Mouse (Mus musculus) splenic B cell, adult 2 months (primary cell): ENCODE measurements around the gene Krt31.

Experiments
- DNase-seq: peaks from one replicate; pipeline ENCODE4 v3.0.0-alpha.2; 2011; ENCODE audit warnings: low read depth, low spot score
- H3K27me3 ChIP-seq: 2 replicates; pipeline ENCODE4 v1.6.1; 2012; ENCODE audit warnings: mild to moderate bottlenecking, low read length, moderate library complexity, mixed read lengths; ENCODE audit not compliant: control insufficient read depth, poor library complexity, insufficient read depth, severe bottlenecking
- H3K36me3 ChIP-seq: 2 replicates; pipeline ENCODE4 v1.6.1; 2012; ENCODE audit warnings: mild to moderate bottlenecking, low read length, moderate library complexity, mixed read lengths; ENCODE audit not compliant: control insufficient read depth, poor library complexity, insufficient read depth, severe bottlenecking

The Krt31 gene

DNA sequence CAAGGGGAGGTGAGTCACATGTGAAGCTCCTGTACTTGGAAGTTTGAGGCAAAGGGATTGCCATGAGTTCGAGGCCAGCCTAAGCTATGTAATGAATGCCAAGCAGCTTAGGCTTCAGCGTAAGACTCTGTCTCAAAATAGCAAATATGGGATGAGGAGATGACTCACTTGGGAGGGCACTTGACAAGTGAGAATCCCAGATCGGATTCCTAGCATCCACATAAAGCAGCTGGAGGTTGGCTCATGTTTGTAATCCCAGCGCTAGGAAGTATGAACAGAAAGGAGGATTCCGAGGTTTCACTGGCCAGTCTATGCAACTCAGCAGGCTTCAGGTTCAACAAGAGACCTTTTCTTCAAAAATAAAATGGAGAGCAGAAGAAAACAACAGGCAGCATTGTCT is 28.9 kb downstream of the Krt31 start:
- no peaks in the 10 kb centered on the region for H3K36me3 ChIP-seq
- DNase-seq = no peak
- H3K27me3 ChIP-seq = no peaks in the 10 kb centered on the region

DNA sequence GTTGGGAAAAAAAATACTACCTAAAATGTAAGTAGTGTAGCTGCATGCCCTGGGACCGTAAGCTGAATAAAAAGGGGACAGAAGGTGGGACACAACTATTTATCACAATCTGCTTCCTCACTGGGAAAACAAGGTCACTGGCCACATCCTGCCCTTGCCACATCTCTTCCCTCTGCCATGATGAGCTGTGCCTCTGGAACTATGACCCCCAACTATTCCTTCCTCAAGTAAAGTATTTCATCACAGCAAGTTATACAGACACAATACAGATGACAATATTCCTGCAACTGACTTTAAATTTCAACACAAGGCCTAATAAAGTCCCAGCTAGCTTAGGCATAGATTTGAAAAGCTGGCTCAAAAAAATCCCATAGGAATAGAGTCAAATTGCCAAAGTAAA is 30.9 kb downstream of the Krt31 start:
- Histone ChIP-seq H3K36me3 (no peaks in the 10 kb centered on the region), H3K27me3 (no peaks in the 10 kb centered on the region)
- DNase-seq = no peak

DNA sequence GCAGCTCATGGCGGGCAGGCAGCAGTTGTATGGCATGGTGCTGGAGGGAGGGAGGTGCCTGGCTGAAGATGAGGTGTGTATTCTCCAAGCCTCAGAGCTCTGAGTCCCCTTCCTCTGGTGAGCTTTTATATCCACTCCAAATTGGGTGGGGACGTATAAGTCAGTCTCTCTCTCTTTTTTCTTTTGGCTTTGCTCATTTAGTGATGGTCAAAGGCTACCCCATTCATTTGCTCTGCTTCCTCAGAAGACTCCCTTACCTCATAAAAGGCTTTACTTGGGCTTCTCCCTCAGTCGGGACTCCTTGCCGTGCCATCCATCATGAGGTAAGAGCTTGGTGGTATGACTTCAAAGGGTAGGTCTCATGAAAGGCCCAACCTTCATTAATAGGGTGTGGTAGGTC is 34.2 kb downstream of the Krt31 start, which contains the start of gene Krt33a:
Gene Krt33a (minus strand): TSS at position 101 of the 400 bp plus-strand sequence.
- no peaks in the 10 kb centered on the region for H3K27me3 ChIP-seq
- no peaks in the 10 kb centered on the region for H3K36me3 ChIP-seq
- no peak for DNase-seq

DNA sequence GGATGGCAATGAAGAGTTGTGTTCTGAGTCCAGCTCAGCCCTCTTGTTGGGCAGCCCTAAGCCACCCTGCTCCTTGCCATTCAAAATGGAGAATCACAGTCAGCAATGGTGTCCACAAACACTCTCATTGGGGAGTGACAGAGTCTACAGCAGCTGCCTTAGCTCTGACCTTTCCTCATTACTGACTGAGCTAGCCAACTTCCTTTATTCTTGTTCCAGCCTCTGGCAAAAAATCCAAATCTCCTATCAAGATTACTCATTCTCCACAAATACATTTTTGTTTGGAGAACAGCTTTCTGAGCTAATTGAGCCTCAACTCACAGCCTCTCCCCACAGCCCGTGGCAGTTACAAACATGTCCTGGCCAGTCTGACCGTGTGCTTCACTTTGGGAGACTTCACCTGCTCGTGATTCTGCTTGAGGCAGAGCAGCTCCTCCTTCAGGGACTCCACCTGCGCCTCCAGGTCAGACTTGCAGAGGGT is 36.6 kb downstream of the Krt31 start:
- H3K27me3 ChIP-seq = no peaks in the 10 kb centered on the region
- no peak for DNase-seq
- H3K36me3 ChIP-seq = no peaks in the 10 kb centered on the region

DNA sequence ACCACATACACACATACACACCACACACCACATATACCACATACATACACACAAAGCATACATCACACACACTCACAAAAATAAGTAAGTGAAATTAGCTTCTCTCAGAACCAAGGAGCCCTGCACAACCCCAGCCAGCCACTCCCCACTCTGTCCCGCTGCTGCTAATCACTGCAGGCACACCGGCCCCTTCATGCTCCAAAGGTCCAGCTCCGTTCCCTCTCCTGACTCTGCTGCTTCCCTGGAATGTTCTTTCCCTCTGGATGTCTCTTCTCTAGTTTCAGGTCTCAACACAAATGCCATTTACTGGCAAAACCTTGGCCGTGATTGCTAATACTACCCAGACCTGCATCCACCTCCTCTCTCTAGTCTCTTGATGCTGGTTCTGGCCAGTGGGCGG is 39.7 kb downstream of the Krt31 start:
- no peaks in the 10 kb centered on the region for H3K36me3 ChIP-seq
- no peaks in the 10 kb centered on the region for H3K27me3 ChIP-seq
- DNase-seq = no peak

DNA sequence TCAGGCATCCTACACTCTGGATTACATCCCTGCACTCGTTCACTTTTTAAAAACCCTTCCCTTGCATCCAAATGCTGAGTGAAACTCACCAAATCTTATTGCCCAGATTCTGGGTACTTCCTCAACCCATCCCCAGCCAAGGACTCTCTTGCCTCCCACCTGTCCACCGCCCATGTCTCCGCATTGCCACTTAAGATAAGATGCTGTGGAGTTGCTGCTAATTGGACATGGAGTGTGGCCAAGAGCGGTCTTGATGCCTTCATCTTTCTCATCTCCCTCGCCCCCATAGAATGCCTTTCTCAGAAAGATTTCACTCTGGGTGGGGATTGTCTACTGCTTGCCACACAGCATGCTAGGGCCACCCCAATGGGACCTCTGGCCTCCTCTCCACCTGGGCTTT is 42.0 kb downstream of the Krt31 start:
- no peak for DNase-seq
- no peaks in the 10 kb centered on the region for H3K27me3 ChIP-seq
- no peaks in the 10 kb centered on the region for H3K36me3 ChIP-seq

DNA sequence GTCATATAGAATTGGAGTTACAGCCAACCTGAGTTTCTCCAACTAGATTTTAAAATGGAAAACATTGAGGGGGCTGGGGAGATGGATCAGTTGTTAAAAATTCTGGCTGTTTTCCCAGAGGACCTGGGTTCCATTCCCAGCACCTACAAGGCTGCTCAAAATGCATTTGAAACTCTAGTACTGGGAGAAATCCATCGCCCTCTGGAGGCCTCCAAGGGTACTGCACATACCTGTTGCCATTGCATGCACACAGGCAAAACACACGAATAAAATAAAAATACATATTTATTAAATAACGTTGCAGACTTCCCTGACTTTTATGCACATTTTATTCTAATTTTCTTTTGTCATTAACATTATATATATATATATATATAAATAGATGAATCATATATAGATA is 43.7 kb downstream of the Krt31 start:
- DNase-seq = peak; percentile 11
- no peaks in the 10 kb centered on the region for H3K27me3 ChIP-seq
- H3K36me3 ChIP-seq = no peaks in the 10 kb centered on the region

DNA sequence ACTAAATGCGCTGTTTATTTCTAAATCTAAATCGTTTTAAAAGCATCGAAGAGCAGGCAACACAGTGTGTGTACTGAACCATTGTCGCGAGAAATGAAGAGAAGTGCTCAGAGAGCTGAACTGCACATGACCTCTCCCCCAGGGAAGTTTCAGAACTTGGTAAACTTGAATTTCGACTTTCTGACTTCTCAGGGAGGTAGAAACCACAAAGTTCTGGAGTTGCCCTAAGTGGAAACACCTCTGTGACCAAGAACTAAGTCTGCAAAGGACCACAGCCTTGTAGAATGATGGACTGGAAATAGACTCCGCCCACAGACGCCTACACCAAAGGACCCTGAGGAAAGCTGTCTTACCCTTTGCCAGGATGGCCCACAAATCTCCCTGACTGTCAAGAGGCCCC is 44.4 kb downstream of the Krt31 start:
- Histone ChIP-seq H3K27me3 (no peaks in the 10 kb centered on the region), H3K36me3 (no peaks in the 10 kb centered on the region)
- no peak for DNase-seq

DNA sequence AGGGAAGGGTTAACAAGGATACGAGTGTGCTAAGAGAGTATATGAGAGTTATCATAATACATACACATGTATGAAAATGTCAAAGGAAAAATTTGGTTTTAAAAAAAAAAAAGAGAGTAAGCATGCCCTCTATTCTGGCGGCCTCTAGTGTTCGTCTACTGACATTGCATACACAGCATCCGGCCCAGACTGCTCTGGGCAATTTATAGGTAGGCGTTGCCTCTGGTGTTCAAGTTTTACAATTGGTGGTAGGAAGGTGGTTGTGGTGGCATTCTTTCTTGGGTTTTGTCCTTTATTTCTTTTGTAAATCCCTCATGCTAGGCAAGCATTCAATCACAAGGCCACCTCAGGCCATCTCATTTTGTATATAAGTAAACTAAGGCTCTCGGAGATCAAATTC is 45.5 kb downstream of the Krt31 start:
- H3K27me3 ChIP-seq = no peaks in the 10 kb centered on the region
- DNase-seq = peak; percentile 35

DNA sequence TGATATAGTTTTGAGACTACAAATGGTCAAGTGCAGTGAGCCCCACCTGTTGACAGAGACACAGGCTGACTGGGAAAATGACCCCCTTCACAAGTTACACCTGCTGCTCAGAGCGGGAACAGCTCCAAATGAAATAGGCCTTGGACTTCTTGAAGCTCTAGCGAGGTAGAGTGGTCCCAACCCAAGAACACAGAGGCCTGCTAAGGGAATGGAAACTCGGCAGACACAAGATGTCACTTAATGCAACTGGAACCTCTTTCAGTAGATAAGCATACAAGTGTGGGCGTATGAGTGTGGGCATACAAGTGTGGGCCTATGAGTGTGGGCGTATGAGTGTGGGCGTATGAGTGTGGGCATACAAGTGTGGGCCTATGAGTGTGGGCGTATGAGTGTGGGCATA is 51.3 kb downstream of the Krt31 start:
- DNase-seq = no peak
- Histone ChIP-seq H3K36me3 (no peaks in the 10 kb centered on the region), H3K27me3 (no peaks in the 10 kb centered on the region)

More for the DNA sequence above, 45.5 kb downstream of the Krt31 start:
- no peaks in the 10 kb centered on the region for H3K36me3 ChIP-seq
